Mouse (Mus musculus): ENCODE measurements around the gene Olfr835.

Gene Olfr835

GRCm38 (mm10) chr9:19032435-19032834 is at the start of gene Olfr835:
Olfr835 (plus strand) TSS chr9:19032735.
- DNase-seq = no peak

GRCm38 (mm10) chr9:18987690-18988089 is 44.8 kb upstream of the Olfr835 start, which contains the start of gene Olfr834:
Olfr834 (plus strand) TSS chr9:18987990.
- no peak for DNase-seq

- DNase-seq = no peak
Observed at GRCm38 (mm10) chr9:19084986-19085385, 52.5 kb downstream of the Olfr835 start.
